Mouse (Mus musculus) Patski (cell line): ENCODE results near the gene Rps6kb2. TPM values are rescaled to one million over a fixed set of nuclear protein-coding genes. Genes with fewer than 3 reads are reported as not detected.
A peak's percentile ranks its signal among the peaks of the same experiment; 100 is the strongest.
"Not testable (repeated sequence)": the region's sequence is repeated elsewhere in the genome, so short reads cannot be mapped to it uniquely, and the experiment has no call there.

ENCODE experiments used
- ATAC-seq: fragments of 100-300 bp; one replicate; pipeline ENCODE4 v1.8.0; 2021
- CTCF ChIA-PET: fragments of 350-600 bp; sonication (Branson Sonifier 250); formaldehyde crosslinking; loops from one replicate; lab custom pipeline; 2022; ENCODE audit warnings: inconsistent platforms; lab: Charles Lee
- POLR2A ChIA-PET: fragments of 350-600 bp; sonication (Branson Sonifier 250); formaldehyde crosslinking; loops from one replicate; lab custom pipeline; 2022; ENCODE audit warnings: antibody characterized with exemption, inconsistent platforms; lab: Charles Lee
- DNase-seq: peaks from one replicate; pipeline ENCODE4 v3.0.0-alpha.2; 2011; ENCODE audit warnings: low read depth, low spot score
- H3K27me3 ChIP-seq: fragments of 371-371 bp; one replicate; pipeline ENCODE4 v1.5.1; 2021
- CTCF ChIP-seq: fragments of 100-300 bp; IDR thresholded peaks from one replicate; pipeline ENCODE4 v1.5.1; 2021
- in situ Hi-C: fragments of 300-500 bp; cut with MboI; formaldehyde crosslinking; loops from 3 replicates; pipeline ENCODE4 v1.11.1; 2018; ENCODE audit warnings: low pct_unique_long_range_greater_than_20kb, mixed read lengths
- polyA plus RNA-seq: library from polyadenylated mRNA; unstranded; gene quantifications from one replicate; pipeline ENCODE4 v1.2.3, GENCODE M21; 2021

Rps6kb2 gene
- polyA plus RNA-seq, 1 experiment from 2014 or later = 43.0 TPM

GRCm38 (mm10) chr19:4122411-4123370, 40.5 kb downstream of the Rps6kb2 start:
- in situ Hi-C loops = loop anchor here (5.0 kb wide), 1 partner anchor 80 kb away; the partner anchor contains the start of gene Rad9a
- ATAC-seq = no peak
- DNase-seq = no peak
- no peak for TF ChIP-seq CTCF
- H3K27me3 ChIP-seq = no peaks in the 10 kb centered on the region
- ChIA-PET POLR2A (no interaction called here), CTCF (interaction anchor here (1.1 to 2.4 kb wide), 3 partner anchors 23 to 105 kb away, joined by 4 to 11 read pairs (median 6); partner anchors contain the start of gene Pitpnm1)

- DNase-seq, H3K27me3 ChIP-seq, ATAC-seq, POLR2A ChIA-PET: not testable (repeated sequence)
- in situ Hi-C loops = loop anchor here (5.0 kb wide), 1 partner anchor 80 kb away; the partner anchor contains the start of gene Rad9a
- CTCF ChIA-PET = interaction anchor here (0.8 to 2.4 kb wide), 3 partner anchors 22 to 80 kb away, joined by 3 to 11 read pairs (median 4); partner anchors contain the start of gene Pitpnm1
Observed at GRCm38 (mm10) chr19:4121896-4122295, 41.3 kb downstream of the Rps6kb2 start.

- POLR2A ChIA-PET = interaction anchor here (0.8 to 1.2 kb wide), 6 partner anchors 13 to 95 kb away, joined by 3 to 5 read pairs (median 4); partner anchors contain the start of gene Pitpnm1
- no peaks in the 10 kb centered on the region for H3K27me3 ChIP-seq
- in situ Hi-C loops = loop anchor here (5.0 kb wide), 1 partner anchor 81 kb away; the partner anchor contains the start of gene Rad9a
- ATAC-seq (peak; percentile 82), DNase-seq (peak; percentile 90)
- CTCF ChIA-PET = interaction anchor here (0.8 to 2.4 kb wide), 5 partner anchors 8 to 107 kb away, joined by 3 to 11 read pairs (median 4); partner anchors contain the start of gene Pitpnm1
- TF ChIP-seq CTCF = no peak
Observed at GRCm38 (mm10) chr19:4121097-4121805, 41.9 kb downstream of the Rps6kb2 start.

GRCm38 (mm10) chr19:4120496-4120895, 42.7 kb downstream of the Rps6kb2 start:
- POLR2A ChIA-PET = interaction anchor here (0.8 to 1.2 kb wide), 6 partner anchors 14 to 96 kb away, joined by 3 to 5 read pairs (median 4); partner anchors contain the start of gene Pitpnm1
- CTCF ChIA-PET = interaction anchor here (1.1 to 2.4 kb wide), 4 partner anchors 9 to 108 kb away, joined by 4 to 11 read pairs (median 6); partner anchors contain the start of gene Pitpnm1
- H3K27me3 ChIP-seq = no peaks in the 10 kb centered on the region
- no peak for DNase-seq
- no peak for TF ChIP-seq CTCF
- in situ Hi-C loops = loop anchor here (5.0 kb wide), 1 partner anchor 82 kb away; the partner anchor contains the start of gene Rad9a
- no peak for ATAC-seq

GRCm38 (mm10) chr19:4119716-4120487, 43.3 kb downstream of the Rps6kb2 start:
- POLR2A ChIA-PET = interaction anchor here (1.0 to 1.2 kb wide), 2 partner anchors 14 to 50 kb away, joined by 3 read pairs; no protein-coding TSS in a partner anchor
- ATAC-seq = no peak
- in situ Hi-C loops = loop anchor here (5.0 kb wide), 1 partner anchor 82 kb away; the partner anchor contains the start of gene Rad9a

GRCm38 (mm10) chr19:4118350-4118749, 44.8 kb downstream of the Rps6kb2 start:
- ATAC-seq = no peak
- ChIA-PET POLR2A (interaction anchor here (0.6 kb wide), 2 partner anchors 21 to 65 kb away, joined by 3 read pairs; partner anchors contain the start of gene Gpr152), CTCF (no interaction called here)
- in situ Hi-C loops = no loop called here
- DNase-seq = no peak
- H3K27me3 ChIP-seq = no peaks in the 10 kb centered on the region
- no peak for TF ChIP-seq CTCF

More at GRCm38 (mm10) chr19:4119716-4120487, 43.3 kb downstream of the Rps6kb2 start:
- H3K27me3 ChIP-seq = no peaks in the 10 kb centered on the region
- TF ChIP-seq CTCF = no peak
- DNase-seq = no peak
- CTCF ChIA-PET = interaction anchor here (1.3 to 2.4 kb wide), 3 partner anchors 20 to 108 kb away, joined by 4 to 11 read pairs (median 7); partner anchors contain the start of gene Pitpnm1

GRCm38 (mm10) chr19:4117006-4117405, 46.1 kb downstream of the Rps6kb2 start:
- ATAC-seq = no peak
- CTCF ChIA-PET = interaction anchor here (1.3 to 1.7 kb wide), 2 partner anchors 8 to 18 kb away, joined by 4 read pairs; no protein-coding TSS in a partner anchor
- no peak for DNase-seq
- in situ Hi-C loops = no loop called here
- no peaks in the 10 kb centered on the region for H3K27me3 ChIP-seq
- no peak for TF ChIP-seq CTCF
- POLR2A ChIA-PET = interaction anchor here (0.6 kb wide), 1 partner anchor 47 kb away, joined by 3 read pairs; no protein-coding TSS in a partner anchor

- DNase-seq = no peak
- no peaks in the 10 kb centered on the region for H3K27me3 ChIP-seq
- ATAC-seq = no peak
- TF ChIP-seq CTCF = no peak
- ChIA-PET POLR2A (no interaction called here), CTCF (interaction anchor here (1.3 to 1.7 kb wide), 2 partner anchors 9 to 17 kb away, joined by 4 read pairs; no protein-coding TSS in a partner anchor)
- in situ Hi-C loops = no loop called here
Observed at GRCm38 (mm10) chr19:4115816-4116215, 47.3 kb downstream of the Rps6kb2 start.

- ATAC-seq = no peak
- no peak for DNase-seq
- CTCF ChIA-PET = interaction anchor here (1.3 to 2.5 kb wide), 2 partner anchors 10 to 16 kb away, joined by 3 to 7 read pairs; no protein-coding TSS in a partner anchor
Observed at GRCm38 (mm10) chr19:4115144-4115543, 48.0 kb downstream of the Rps6kb2 start.

More at GRCm38 (mm10) chr19:4115144-4115543, 48.0 kb downstream of the Rps6kb2 start:
- in situ Hi-C loops = no loop called here
- H3K27me3 ChIP-seq = no peaks in the 10 kb centered on the region
- TF ChIP-seq CTCF = no peak
- POLR2A ChIA-PET = no interaction called here
